Mouse (Mus musculus): ENCODE data around the gene Nsg1. TPM values are rescaled to one million over a fixed set of nuclear protein-coding genes. Genes with fewer than 3 reads are reported as not detected.

The Nsg1 gene
- polyA plus RNA-seq, 1 experiment from 2014 or later, result 53.7 TPM

DNA sequence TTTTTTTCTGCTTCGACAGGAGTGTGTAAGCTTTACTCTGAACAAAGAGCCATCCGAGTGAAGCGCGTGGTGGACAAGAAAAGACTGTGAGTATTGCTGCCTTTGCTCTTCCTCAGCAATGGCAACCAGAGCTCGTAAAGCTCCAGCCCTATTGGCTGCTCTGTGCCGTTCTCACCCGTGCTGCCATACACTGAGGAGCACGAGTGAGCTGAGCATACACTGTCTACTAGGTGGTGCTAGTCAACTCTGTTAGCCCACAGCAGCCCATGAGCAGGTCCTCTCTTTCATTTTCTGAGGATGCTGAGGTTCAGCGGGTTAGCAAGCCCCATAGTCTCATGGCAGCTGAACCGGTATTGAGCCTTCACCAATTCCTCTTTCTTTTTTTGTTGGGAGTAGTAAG, 52.9 kb downstream of the Nsg1 start:
- 92% methylated on average over 10 of the region's 10 CpGs for WGBS

DNA sequence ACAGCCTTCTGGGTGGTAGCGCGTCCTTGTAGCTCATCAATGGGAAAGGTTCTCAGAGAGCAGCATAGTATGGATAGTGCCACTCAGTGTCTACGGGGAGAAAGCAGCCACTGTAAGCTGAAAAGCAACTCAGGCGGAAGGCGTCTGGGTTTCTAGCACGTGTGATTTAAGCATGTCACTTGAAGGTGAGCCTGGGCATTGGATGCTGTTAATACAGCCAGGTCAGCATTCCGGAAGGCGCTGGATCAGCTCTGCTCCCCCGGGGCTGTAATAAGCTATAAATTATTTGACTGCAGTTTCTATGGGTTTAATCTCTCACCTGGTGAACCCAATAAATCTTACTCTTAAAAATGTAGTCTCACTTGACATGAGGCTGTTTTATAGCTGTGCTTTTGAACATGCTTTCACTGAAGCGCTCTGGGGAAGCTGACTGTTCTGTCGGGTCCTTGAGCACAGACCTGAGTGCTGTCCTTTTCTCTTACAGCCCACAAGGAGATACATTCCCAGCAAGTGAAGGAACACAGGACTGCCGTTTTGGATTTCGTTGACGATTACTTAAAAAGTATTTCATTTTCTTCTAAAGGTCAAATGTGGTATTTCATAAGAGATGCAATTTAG, 53.5 kb downstream of the Nsg1 start:
- Histone ChIP-seq H3K27me3 (replicated peaks; ENCODE audit: insufficient read depth, low read length) (no peaks in the 10 kb centered on the region), H3K9me3 (ENCODE audit: low read length) (no peaks in the 10 kb centered on the region), H3K9ac (replicated peaks; ENCODE audit: low read depth) (no peak overlapping the region), H3K4me1 (ENCODE audit: insufficient read depth, low read depth, low read length) (no peaks in the 10 kb centered on the region), H3K4me3 (ENCODE audit: low read depth, low read length) (no peak overlapping the region), H3K4me2 (replicated peaks; ENCODE audit: low read depth, low read length) (no peak overlapping the region), H3K27ac (ENCODE audit: low read length) (no peak overlapping the region), H3K36me3 (ENCODE audit: insufficient read depth, low read length) (no peaks in the 10 kb centered on the region)
- ATAC-seq (no peak), DNase-seq (ENCODE audit: low spot score) (no peak)
- WGBS, result 89% methylated on average over 14 of the region's 14 CpGs
- TF ChIP-seq CTCF (IDR thresholded peaks at IDR 0.05) (no peak), EP300 (IDR thresholded peaks at IDR 0.05) (no peak)

More for the DNA sequence above, 52.9 kb downstream of the Nsg1 start:
- TF ChIP-seq EP300 (IDR thresholded peaks at IDR 0.05), result no peak
- TF ChIP-seq CTCF (IDR thresholded peaks at IDR 0.05), result no peak
- Histone ChIP-seq H3K36me3 (ENCODE audit: insufficient read depth, low read length) (no peaks in the 10 kb centered on the region), H3K4me3 (ENCODE audit: low read depth, low read length) (no peak overlapping the region), H3K9ac (replicated peaks; ENCODE audit: low read depth) (no peak overlapping the region), H3K4me2 (replicated peaks; ENCODE audit: low read depth, low read length) (no peak overlapping the region), H3K4me1 (ENCODE audit: insufficient read depth, low read depth, low read length) (no peaks in the 10 kb centered on the region), H3K9me3 (ENCODE audit: low read length) (no peaks in the 10 kb centered on the region), H3K27ac (ENCODE audit: low read length) (no peak overlapping the region), H3K27me3 (replicated peaks; ENCODE audit: insufficient read depth, low read length) (no peaks in the 10 kb centered on the region)
- ATAC-seq, result no peak
- no peak for DNase-seq (ENCODE audit: low spot score)

DNA sequence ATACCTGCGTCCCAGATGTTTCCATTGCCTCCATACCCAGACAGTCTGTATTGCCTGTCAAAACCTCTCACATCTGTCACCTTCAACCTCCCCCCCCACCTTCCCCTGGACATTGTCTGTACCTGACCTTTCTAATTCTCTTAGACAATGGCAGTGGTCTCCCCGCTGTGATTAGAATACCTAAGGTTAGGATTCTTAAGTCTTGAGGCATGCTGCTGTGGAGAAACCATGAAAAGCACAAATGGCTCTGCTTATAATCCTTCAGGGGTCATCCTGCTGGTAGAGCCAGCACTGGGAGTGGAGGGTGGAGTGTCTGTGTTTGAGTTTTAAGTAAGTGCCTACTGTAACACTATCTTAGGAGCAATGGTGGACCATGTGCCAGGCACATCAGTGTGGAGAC, 56.8 kb downstream of the Nsg1 start:
- H3K9me3 ChIP-seq (ENCODE audit: low read length), result no peaks in the 10 kb centered on the region
- no peak for ATAC-seq
- WGBS, result 96% methylated on average over 2 of the region's 2 CpGs
- no peaks in the 10 kb centered on the region for H3K27me3 ChIP-seq (replicated peaks; ENCODE audit: insufficient read depth, low read length)
- no peak overlapping the region for H3K27ac ChIP-seq (ENCODE audit: low read length)
- H3K4me3 ChIP-seq (ENCODE audit: low read depth, low read length), result no peak overlapping the region
- no peaks in the 10 kb centered on the region for H3K36me3 ChIP-seq (ENCODE audit: insufficient read depth, low read length)
- H3K4me1 ChIP-seq (ENCODE audit: insufficient read depth, low read depth, low read length), result no peaks in the 10 kb centered on the region
- no peak for DNase-seq (ENCODE audit: low spot score)
- H3K9ac ChIP-seq (replicated peaks; ENCODE audit: low read depth), result no peak overlapping the region
- TF ChIP-seq CTCF (IDR thresholded peaks at IDR 0.05) (no peak), EP300 (IDR thresholded peaks at IDR 0.05) (no peak)
- no peak overlapping the region for H3K4me2 ChIP-seq (replicated peaks; ENCODE audit: low read depth, low read length)

DNA sequence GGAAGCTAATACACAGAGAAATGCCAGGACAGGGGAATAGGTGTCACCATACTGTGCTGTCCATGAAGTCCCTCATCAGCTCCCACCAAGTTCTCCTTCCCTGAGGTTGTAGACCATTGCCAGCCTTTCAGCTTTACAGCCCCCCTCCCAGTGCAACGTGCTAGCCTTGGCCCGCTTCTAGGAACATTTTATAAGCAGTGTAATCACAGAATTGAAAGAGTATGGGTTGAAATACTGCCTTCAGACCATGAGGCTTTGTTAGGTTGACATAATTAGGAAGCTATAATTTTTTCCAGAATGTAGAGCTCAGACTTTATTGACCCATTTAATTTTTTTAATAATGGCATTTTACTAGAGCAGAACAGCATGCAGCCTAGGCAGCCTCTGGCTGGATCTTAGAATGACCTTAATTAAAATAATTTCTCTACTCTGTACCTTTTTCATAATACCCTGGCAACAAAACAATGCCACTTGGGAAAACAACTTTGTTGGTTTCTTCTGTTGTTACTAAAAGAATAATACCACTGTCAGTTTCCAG, 60.5 kb downstream of the Nsg1 start:
- TF ChIP-seq CTCF (IDR thresholded peaks at IDR 0.05) (no peak), EP300 (IDR thresholded peaks at IDR 0.05) (no peak)
- Histone ChIP-seq H3K9ac (replicated peaks; ENCODE audit: low read depth) (no peak overlapping the region), H3K9me3 (ENCODE audit: low read length) (no peaks in the 10 kb centered on the region), H3K4me1 (ENCODE audit: insufficient read depth, low read depth, low read length) (no peaks in the 10 kb centered on the region), H3K27ac (ENCODE audit: low read length) (no peak overlapping the region), H3K4me2 (replicated peaks; ENCODE audit: low read depth, low read length) (no peak overlapping the region), H3K4me3 (ENCODE audit: low read depth, low read length) (no peak overlapping the region), H3K27me3 (replicated peaks; ENCODE audit: insufficient read depth, low read length) (no peaks in the 10 kb centered on the region), H3K36me3 (ENCODE audit: insufficient read depth, low read length) (no peaks in the 10 kb centered on the region)
- 95% methylated on average over 2 of the region's 2 CpGs for WGBS
- no peak for DNase-seq (ENCODE audit: low spot score)
- no peak for ATAC-seq

DNA sequence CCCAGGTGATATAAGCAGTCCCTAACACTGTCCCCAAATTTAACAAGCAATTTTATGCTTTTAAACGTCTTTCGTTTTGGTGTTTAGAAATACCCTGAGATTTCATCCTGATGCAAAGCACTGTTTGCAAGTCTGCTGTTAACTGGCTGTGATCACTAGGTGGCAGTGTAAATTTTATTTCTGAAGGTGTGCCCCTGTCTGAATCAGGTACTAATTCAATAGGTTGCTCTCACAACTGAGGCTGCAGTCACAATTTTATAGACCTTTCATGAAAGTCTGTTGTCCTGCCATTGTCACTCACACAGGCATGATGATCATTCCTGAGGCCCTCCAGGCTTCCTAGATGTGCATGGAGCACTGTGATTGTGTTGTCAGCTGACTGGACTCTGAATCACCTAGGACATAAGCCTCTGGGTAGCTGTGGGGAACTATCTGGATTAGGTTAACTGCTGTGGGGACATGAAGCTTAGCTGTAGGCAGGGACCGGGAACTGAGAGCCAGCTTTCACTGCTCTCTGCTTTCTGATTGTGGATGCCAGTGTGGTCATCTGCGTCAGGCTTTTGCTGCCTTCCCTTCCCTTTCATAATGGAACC, 62.1 kb downstream of the Nsg1 start:
- no peak for DNase-seq (ENCODE audit: low spot score)
- Histone ChIP-seq H3K4me1 (ENCODE audit: insufficient read depth, low read depth, low read length) (no peaks in the 10 kb centered on the region), H3K36me3 (ENCODE audit: insufficient read depth, low read length) (no peaks in the 10 kb centered on the region), H3K27ac (ENCODE audit: low read length) (no peak overlapping the region), H3K9ac (replicated peaks; ENCODE audit: low read depth) (no peak overlapping the region), H3K4me3 (ENCODE audit: low read depth, low read length) (no peak overlapping the region), H3K27me3 (replicated peaks; ENCODE audit: insufficient read depth, low read length) (no peaks in the 10 kb centered on the region), H3K4me2 (replicated peaks; ENCODE audit: low read depth, low read length) (no peak overlapping the region), H3K9me3 (ENCODE audit: low read length) (no peaks in the 10 kb centered on the region)
- ATAC-seq, result no peak
- peak; percentile 53 for TF ChIP-seq CTCF (IDR thresholded peaks at IDR 0.05)
- no peak for TF ChIP-seq EP300 (IDR thresholded peaks at IDR 0.05)
- 70% methylated on average over 4 of the region's 4 CpGs for WGBS

DNA sequence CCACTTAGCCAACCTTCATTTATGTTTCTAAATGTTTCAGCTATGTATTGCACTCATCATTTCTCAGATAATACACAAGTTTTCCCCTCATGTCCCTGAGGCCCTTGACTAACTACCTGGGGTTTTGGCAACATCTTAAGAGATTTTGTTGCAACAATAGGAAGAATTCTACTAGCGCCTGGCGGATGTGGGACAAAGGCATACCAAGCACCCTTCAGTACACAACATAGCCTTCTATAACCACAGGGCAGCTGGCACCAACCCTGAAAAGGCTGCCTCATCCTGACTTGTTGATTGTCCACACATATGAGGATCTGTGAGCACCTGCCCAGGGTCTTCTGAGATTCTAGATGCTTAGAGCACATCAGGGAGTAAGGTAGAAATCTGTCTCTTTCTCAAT, 65.4 kb downstream of the Nsg1 start:
- no peak for DNase-seq (ENCODE audit: low spot score)
- Histone ChIP-seq H3K4me3 (ENCODE audit: low read depth, low read length) (no peak overlapping the region), H3K9ac (replicated peaks; ENCODE audit: low read depth) (no peak overlapping the region), H3K4me2 (replicated peaks; ENCODE audit: low read depth, low read length) (no peak overlapping the region), H3K27me3 (replicated peaks; ENCODE audit: insufficient read depth, low read length) (no peaks in the 10 kb centered on the region), H3K36me3 (ENCODE audit: insufficient read depth, low read length) (no peaks in the 10 kb centered on the region), H3K4me1 (ENCODE audit: insufficient read depth, low read depth, low read length) (no peaks in the 10 kb centered on the region), H3K27ac (ENCODE audit: low read length) (no peak overlapping the region), H3K9me3 (ENCODE audit: low read length) (no peaks in the 10 kb centered on the region)
- no peak for ATAC-seq
- 94% methylated on average over 2 of the region's 2 CpGs for WGBS
- TF ChIP-seq EP300 (IDR thresholded peaks at IDR 0.05) (no peak), CTCF (IDR thresholded peaks at IDR 0.05) (no peak)
